Mouse (Mus musculus) adrenal gland, adult 10 weeks (tissue): ENCODE results near the gene Rexo4. TPM values are rescaled to one million over a fixed set of nuclear protein-coding genes. Genes with fewer than 3 reads are reported as not detected.

Experiments used
- polyA plus RNA-seq: library from polyadenylated mRNA; stranded (reverse); fragments of 350-450 nt; fragmentation: Illumina TruSeq; extraction: RNeasy Lipid Tissue Mini Kit (QIAGEN cat#74804); gene quantifications from one replicate; pipeline ENCODE4 v1.2.3, GENCODE M21; 2014; ENCODE audit warnings: low read depth, low replicate concordance

Rexo4 gene
- polyA plus RNA-seq, result 52.8 TPM

DNA sequence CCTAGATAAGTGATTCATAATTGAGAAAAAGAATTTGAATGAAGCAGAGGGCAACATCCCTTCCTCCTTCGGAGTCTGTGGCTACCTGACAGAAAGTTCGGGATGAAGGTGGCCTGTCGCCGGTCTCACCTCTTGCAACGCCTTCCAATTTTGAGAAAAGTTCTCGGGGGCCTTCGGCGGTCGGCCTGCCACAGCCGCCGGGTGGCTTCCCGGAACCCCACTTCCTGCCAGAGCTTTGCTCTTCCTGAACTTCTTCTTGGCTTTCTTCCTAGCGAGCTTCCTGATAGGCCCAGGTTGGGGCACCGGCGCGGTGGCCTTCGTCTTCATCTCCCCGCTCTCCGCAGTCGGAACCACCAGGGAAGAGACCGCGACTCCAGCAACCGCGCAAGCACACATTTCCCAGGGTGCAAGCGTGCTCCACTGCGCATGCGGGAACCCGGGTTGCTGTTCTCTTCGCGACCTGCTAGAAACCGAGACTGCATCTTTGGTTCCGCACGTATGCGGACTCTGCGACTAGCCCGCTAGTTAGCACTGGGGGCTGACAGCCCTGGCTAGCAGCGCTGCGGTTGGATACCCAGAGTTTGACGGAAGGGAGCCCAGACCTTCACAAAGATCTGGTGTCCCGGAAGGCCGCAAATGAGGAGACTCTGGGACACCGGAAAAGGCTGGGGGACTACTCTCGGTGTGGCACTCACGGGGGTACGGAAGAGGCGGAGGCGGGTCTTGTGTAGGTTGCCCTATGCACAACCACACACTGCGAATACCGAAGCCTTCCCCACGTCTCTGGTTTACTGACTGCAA is at the start of gene Rexo4:
TSS of gene Rexo4 (minus strand) at position 464 of the 801 bp plus-strand sequence.

DNA sequence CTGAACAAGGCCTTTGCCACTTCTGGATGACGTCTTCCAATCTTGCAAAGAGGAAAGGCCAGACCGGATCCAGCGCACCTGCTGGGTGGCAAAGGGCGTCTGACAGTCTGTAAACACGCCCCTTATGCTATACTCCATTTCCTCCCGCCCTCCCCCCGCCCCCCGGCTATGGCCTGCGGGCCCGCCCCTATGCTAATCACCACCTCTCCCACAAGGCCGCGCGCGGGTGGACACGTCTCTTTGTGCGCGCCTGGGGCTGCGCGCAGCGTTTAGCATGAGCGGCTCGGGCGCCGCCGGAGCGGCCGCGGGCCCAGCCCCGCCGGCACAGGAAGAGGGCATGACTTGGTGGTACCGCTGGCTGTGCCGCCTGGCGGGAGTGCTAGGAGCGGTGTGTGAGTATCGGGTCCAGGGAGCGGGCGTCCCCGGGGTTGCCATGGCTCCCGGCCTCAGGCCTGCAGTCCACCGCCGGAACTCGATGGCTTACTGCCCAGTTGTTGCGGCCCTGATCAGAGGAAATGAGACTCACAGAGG is 45.6 kb upstream of the Rexo4 start, which contains the start of gene Cacfd1:
TSS of gene Cacfd1 (plus strand) at position 213 of the 531 bp plus-strand sequence.

DNA sequence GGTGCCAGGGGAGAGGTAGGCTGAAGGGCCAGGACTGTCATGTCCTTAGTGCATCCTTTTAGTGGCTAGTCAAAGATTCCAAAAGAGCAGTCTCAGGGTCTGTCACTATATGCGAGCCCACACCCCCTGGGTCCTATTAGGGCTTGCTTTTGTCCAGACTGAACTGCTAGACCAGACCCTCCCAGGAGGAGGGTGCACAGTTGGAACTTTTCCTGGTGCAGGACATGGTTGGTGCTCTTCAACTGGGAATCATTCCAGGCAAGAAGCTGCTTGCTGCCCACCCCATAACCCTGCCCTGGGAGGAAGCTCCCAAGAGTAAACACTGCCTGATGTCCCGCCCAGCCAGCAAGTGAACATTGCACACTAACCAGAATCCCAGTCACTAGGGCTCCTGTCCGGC is 8.9 kb upstream of the Rexo4 start, which contains the start of gene Adamts13:
TSS of gene Adamts13 (plus strand) at position 301 of the 400 bp plus-strand sequence.

DNA sequence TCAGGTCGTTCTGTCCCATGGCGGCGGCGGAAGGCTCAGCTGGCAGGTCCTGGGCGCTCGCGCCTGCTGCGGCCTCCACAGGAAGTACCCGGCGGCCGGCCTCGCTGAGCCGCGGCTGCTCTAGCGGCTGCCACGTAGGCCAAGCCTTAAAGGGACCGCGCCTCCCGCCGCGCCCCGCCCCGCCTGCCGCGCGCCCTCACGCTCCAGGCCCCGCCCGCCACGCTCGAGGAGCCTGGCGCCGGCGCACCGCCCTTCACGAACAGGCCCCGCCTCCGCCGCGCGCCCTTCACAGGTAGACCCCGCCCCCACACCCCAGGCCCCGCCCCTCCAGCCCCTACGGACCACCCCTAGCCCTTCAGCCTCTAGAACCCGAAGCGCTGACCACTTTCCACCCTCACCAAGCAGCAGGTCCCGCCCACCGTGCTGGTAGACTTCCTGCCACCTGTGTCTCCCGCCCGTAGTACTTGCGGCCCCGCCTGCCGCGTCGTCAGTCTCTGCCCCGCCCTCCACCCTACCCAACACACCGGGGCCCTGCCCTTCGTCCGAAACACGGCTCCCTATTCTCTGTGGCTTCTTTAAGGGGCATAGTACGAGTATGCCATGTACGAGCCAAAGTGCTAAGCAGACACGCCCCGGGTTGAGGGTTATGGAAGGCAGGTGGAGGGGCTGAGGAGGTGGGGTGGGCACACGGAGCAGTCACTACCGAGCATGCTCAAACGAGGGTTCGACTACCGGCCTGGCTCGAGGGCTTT is 30.7 kb downstream of the Rexo4 start, which contains the start of the genes Surf4 and Stkld1:
TSS of gene Surf4 (minus strand) at position 625 of the 752 bp plus-strand sequence.
TSS of gene Stkld1 (plus strand) at position 744 of the 752 bp plus-strand sequence.

DNA sequence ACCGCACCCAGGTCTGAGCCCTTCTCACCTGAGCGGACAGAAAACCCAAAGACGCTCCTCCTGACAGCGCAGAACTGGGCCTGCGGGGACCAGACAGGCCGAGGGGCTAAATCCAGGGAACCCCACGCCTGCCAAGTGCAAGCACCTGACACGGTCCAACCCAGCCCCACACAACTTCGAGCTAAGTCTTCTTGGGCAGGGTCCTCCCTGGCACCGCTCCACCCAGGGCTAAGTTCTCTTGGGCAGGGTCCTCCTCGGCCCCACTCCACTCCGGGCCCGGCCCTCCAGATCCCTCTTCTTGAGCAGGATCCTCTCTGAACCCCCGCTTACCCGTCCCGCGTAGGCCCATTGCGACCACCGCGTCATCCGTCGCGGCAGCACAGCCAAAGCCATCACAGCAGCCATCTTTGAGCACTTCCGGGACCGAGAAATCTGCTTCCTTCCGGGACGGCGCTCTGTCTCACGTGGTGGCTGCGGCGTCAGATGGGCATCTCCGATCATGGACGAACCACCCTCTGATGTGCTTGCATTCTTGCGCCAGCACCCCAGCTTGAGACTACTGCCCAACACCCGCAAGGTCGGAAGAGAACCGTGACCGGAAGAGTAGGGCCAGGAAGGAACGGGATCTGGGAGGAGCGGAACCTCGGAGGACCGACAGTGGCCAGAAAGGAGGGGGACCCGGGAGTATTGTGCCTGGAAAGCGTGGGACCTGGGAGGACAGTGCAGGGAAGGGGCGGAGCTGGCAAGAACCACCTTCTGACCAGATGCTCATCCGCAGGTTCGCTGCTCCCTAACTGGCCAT is 48.1 kb downstream of the Rexo4 start, which contains the start of the genes Surf2 and Surf1:
TSS of gene Surf2 (plus strand) at position 441 of the 802 bp plus-strand sequence.
TSS of gene Surf1 (minus strand) at position 604 of the 802 bp plus-strand sequence.

DNA sequence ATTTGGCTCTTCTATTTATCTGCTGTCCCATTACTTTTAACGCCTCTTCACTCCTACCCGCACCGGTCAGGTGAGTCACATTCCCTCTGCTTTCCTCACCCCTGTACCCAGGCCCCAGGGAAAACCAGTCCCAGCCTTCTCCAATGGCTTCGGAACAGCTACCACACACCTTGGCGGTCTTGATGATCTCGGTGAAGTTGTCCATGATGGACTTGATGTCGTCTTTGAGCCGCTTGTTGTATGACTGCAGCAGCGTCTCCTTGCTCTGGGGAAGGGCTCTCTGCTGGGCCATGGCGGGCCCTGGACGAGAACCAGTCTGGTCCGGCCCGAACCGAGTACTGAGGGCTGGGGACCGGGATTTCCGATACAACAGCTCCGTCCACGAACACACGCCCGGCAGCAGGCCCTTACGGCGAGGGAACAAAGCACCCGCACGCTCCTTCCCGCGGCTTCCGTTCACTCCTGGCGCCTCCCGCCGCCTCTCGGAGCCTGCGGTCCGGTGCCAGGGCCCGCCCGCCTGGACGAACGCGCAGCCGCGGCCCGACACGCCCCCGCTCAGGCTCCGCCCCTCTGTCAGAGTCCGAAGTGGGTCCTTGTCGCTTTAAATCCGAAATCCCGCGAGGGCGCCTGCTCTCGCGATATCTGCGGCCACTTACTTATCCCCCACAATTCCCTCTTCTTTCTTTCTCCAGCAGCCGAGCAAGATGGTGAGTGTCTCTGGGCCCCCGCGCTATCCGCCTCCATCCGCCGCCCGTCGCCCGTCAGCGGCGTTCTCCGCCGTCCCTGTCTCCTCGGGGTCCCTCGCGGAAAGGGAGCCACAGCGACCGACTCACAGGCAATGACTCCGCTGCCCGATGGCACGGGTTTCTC is 53.8 kb downstream of the Rexo4 start, which contains the start of the genes Med22 and Rpl7a:
TSS of gene Med22 (minus strand) at position 554 of the 870 bp plus-strand sequence.
TSS of gene Rpl7a (plus strand) at position 641 of the 870 bp plus-strand sequence.

Other genes starting within 250 kb of the Rexo4 start
- gene Abo, start 99.4 kb downstream of the Rexo4 start, polyA plus RNA-seq, result not detected
- gene Surf6, start 61.5 kb downstream of the Rexo4 start, polyA plus RNA-seq, result 7.5 TPM
- gene Med22, start 53.7 kb downstream of the Rexo4 start, polyA plus RNA-seq, result 16.4 TPM
- gene Rpl7a, start 53.6 kb downstream of the Rexo4 start, polyA plus RNA-seq, result 44.3 TPM
- 15.9 TPM for gene Surf2, start 48.0 kb downstream of the Rexo4 start, polyA plus RNA-seq
- 57.5 TPM for gene Surf1, start 47.9 kb downstream of the Rexo4 start, polyA plus RNA-seq
- 114 TPM for gene Surf4, start 30.5 kb downstream of the Rexo4 start, polyA plus RNA-seq
- gene Stkld1, start 30.3 kb downstream of the Rexo4 start, polyA plus RNA-seq, result not detected
- gene Adamts13, start 9.0 kb upstream of the Rexo4 start, polyA plus RNA-seq, result not detected
- 22.2 TPM for gene Cacfd1, start 45.5 kb upstream of the Rexo4 start, polyA plus RNA-seq
- gene Slc2a6, start 63.6 kb upstream of the Rexo4 start, polyA plus RNA-seq, result not detected
- not detected for gene Mymk, start 107.8 kb upstream of the Rexo4 start, polyA plus RNA-seq
- 0.93 TPM for gene Adamtsl2, start 115.0 kb upstream of the Rexo4 start, polyA plus RNA-seq
- 0.76 TPM for gene Fam163b, start 178.1 kb upstream of the Rexo4 start, polyA plus RNA-seq
- 17.2 TPM for gene Dbh, start 200.8 kb upstream of the Rexo4 start, polyA plus RNA-seq